Mouse (Mus musculus) CH12.LX (cell line): ENCODE results near the gene Pcbp4. TPM values are rescaled to one million over a fixed set of nuclear protein-coding genes. Genes with fewer than 3 reads are reported as not detected.

Experiments used
- DNase-seq: peaks from one replicate; pipeline ENCODE4 v3.0.0-alpha.2; 2013; ENCODE audit errors: extremely low read depth
- H3K27ac ChIP-seq: 2 replicates; pipeline ENCODE4 v1.5.1; 2012; ENCODE audit warnings: low read depth, mild to moderate bottlenecking, control low read depth, moderate library complexity; ENCODE audit not compliant: insufficient read depth
- H3K27me3 ChIP-seq: replicated peaks from 2 replicates; pipeline ENCODE3; 2012; ENCODE audit warnings: inconsistent platforms
- H3K36me3 ChIP-seq, 2 experiments: replicated peaks in 1 of 2; 2 replicates each; pipeline versions ENCODE3 to v1.6.1; 2012; ENCODE audit warnings: inconsistent platforms in 1 of 2, low read length in 1 of 2, mild to moderate bottlenecking in 1 of 2, mixed read lengths in 1 of 2, moderate library complexity in 1 of 2; ENCODE audit not compliant: control insufficient read depth in 1 of 2, insufficient read depth in 1 of 2
- H3K4me1 ChIP-seq, 2 experiments: 2 replicates each; pipeline ENCODE4 v1.6.1; 2012; ENCODE audit warnings: inconsistent platforms in 1 of 2, moderate library complexity in 1 of 2; ENCODE audit not compliant: insufficient read depth in 2 of 2, control insufficient read depth in 1 of 2
- H3K4me2 ChIP-seq: 2 replicates; pipeline ENCODE4 v1.6.1; 2012; ENCODE audit warnings: low read depth, mild to moderate bottlenecking, control low read depth; ENCODE audit not compliant: poor library complexity, insufficient read depth, severe bottlenecking
- H3K4me3 ChIP-seq, 3 experiments: fragments of 150-350 bp in 1 of 3; sonication (generic) in 1 of 3; replicated peaks in 1 of 3; 2 replicates each; pipeline versions ENCODE3 to v1.5.1; 2011 to 2012; ENCODE audit warnings: low read depth in 2 of 3, low read length in 2 of 3, mild to moderate bottlenecking in 2 of 3, moderate library complexity in 2 of 3, control low read depth in 1 of 3, improper control_type of control experiment in 1 of 3, inconsistent platforms in 1 of 3, mixed read lengths in 1 of 3; ENCODE audit not compliant: poor library complexity in 1 of 3
- H3K79me2 ChIP-seq: replicated peaks from 2 replicates; pipeline ENCODE4 v1.6.1; 2012; ENCODE audit warnings: mild to moderate bottlenecking, moderate library complexity; ENCODE audit not compliant: control insufficient read depth, poor library complexity, insufficient read depth, severe bottlenecking; ENCODE audit errors: extremely low read depth
- H3K9ac ChIP-seq: 2 replicates; pipeline ENCODE4 v1.6.1; 2012; ENCODE audit warnings: low read depth, mild to moderate bottlenecking, control low read depth, moderate library complexity; ENCODE audit not compliant: insufficient read depth
- H3K9me3 ChIP-seq: replicated peaks from 2 replicates; pipeline ENCODE3; 2012; ENCODE audit warnings: low read length, inconsistent platforms, mixed read lengths
- BHLHE40 ChIP-seq: IDR thresholded peaks from 2 replicates; pipeline ENCODE4 v1.6.1; 2011; ENCODE audit warnings: mild to moderate bottlenecking, low read depth, low read length, improper control_type of control experiment
- CHD1 ChIP-seq: IDR thresholded peaks from 2 replicates; pipeline ENCODE4 v1.6.1; 2012; ENCODE audit warnings: low read depth, low read length, improper control_type of control experiment, inconsistent platforms
- CHD2 ChIP-seq: IDR thresholded peaks from 2 replicates; pipeline ENCODE4 v1.6.1; 2011; ENCODE audit warnings: low read length, improper control_type of control experiment
- E2F4 ChIP-seq: IDR thresholded peaks from 2 replicates; pipeline ENCODE4 v1.6.1; 2011; ENCODE audit warnings: low read depth, low read length, improper control_type of control experiment; ENCODE audit not compliant: insufficient replicate concordance
- ELF1 ChIP-seq: IDR thresholded peaks from 2 replicates; pipeline ENCODE4 v1.6.1; 2014; ENCODE audit warnings: low read depth, mild to moderate bottlenecking, inconsistent platforms, low read length, improper control_type of control experiment
- HCFC1 ChIP-seq: IDR thresholded peaks from 2 replicates; pipeline ENCODE4 v1.6.1; 2012; ENCODE audit warnings: low read depth, mild to moderate bottlenecking, inconsistent platforms, low read length, improper control_type of control experiment
- JUN ChIP-seq: IDR thresholded peaks from 2 replicates; pipeline ENCODE4 v1.6.1; 2011; ENCODE audit warnings: low read depth, mild to moderate bottlenecking, low read length, improper control_type of control experiment, moderate library complexity; ENCODE audit not compliant: insufficient read depth
- KAT2A ChIP-seq: IDR thresholded peaks from 2 replicates; pipeline ENCODE4 v1.6.1; 2012; ENCODE audit warnings: low read length, improper control_type of control experiment, inconsistent platforms; ENCODE audit not compliant: insufficient replicate concordance
- MAFK ChIP-seq: IDR thresholded peaks from 2 replicates; pipeline ENCODE4 v1.6.1; 2011; ENCODE audit warnings: low read length, improper control_type of control experiment; ENCODE audit not compliant: insufficient replicate concordance
- MAX ChIP-seq: IDR thresholded peaks from 2 replicates; pipeline ENCODE4 v1.6.1; 2011; ENCODE audit warnings: low read length, improper control_type of control experiment
- MAZ ChIP-seq: IDR thresholded peaks from 2 replicates; pipeline ENCODE4 v1.6.1; 2012; ENCODE audit warnings: low read depth, mild to moderate bottlenecking, inconsistent platforms, low read length, improper control_type of control experiment, moderate library complexity
- MXI1 ChIP-seq: IDR thresholded peaks from 2 replicates; pipeline ENCODE4 v1.6.1; 2011; ENCODE audit warnings: mild to moderate bottlenecking, low read depth, low read length, improper control_type of control experiment
- NELFE ChIP-seq: IDR thresholded peaks from 2 replicates; pipeline ENCODE4 v1.6.1; 2011; ENCODE audit warnings: low read depth, low read length, improper control_type of control experiment
- NRF1 ChIP-seq: IDR thresholded peaks from 2 replicates; pipeline ENCODE4 v1.6.1; 2014; ENCODE audit warnings: low read depth, mild to moderate bottlenecking, inconsistent platforms, low read length, improper control_type of control experiment, moderate library complexity
- PAX5 ChIP-seq: IDR thresholded peaks from 2 replicates; pipeline ENCODE4 v1.6.1; 2012; ENCODE audit warnings: low read length, inconsistent platforms, mixed read lengths
- POLR2A ChIP-seq: IDR thresholded peaks from 2 replicates; pipeline ENCODE4 v1.6.1; 2011; ENCODE audit warnings: low read depth, mild to moderate bottlenecking, improper control_type of control experiment, low read length
- POLR2AphosphoS2 ChIP-seq: IDR thresholded peaks from 2 replicates; pipeline ENCODE4 v1.6.1; 2011; ENCODE audit warnings: low read depth, low read length, improper control_type of control experiment
- RCOR1 ChIP-seq: conservative IDR thresholded peaks from 2 replicates; pipeline ENCODE4 v1.6.1; 2012; ENCODE audit warnings: low read depth, mild to moderate bottlenecking, inconsistent platforms, low read length, improper control_type of control experiment
- SMC3 ChIP-seq: IDR thresholded peaks from 2 replicates; pipeline ENCODE4 v1.6.1; 2011; ENCODE audit warnings: low read depth, low read length, improper control_type of control experiment
- TCF12 ChIP-seq: IDR thresholded peaks from 2 replicates; pipeline ENCODE4 v1.6.1; 2014; ENCODE audit warnings: low read depth, mild to moderate bottlenecking, inconsistent platforms, low read length, improper control_type of control experiment
- UBTF ChIP-seq: IDR thresholded peaks from 2 replicates; pipeline ENCODE4 v1.6.1; 2012; ENCODE audit warnings: low read depth, mild to moderate bottlenecking, inconsistent platforms, low read length, improper control_type of control experiment, moderate library complexity
- USF1 ChIP-seq: IDR thresholded peaks from 2 replicates; pipeline ENCODE4 v1.6.1; 2014; ENCODE audit warnings: low read depth, mild to moderate bottlenecking, inconsistent platforms, low read length, improper control_type of control experiment
- USF2 ChIP-seq: conservative IDR thresholded peaks from 2 replicates; pipeline ENCODE4 v1.6.1; 2011; ENCODE audit warnings: low read depth, low read length, improper control_type of control experiment
- ZKSCAN1 ChIP-seq: IDR thresholded peaks from 2 replicates; pipeline ENCODE4 v1.6.1; 2012; ENCODE audit warnings: low read depth, inconsistent platforms, low read length, improper control_type of control experiment, borderline replicate concordance
- ZMIZ1 ChIP-seq: IDR thresholded peaks from 2 replicates; pipeline ENCODE4 v1.6.1; 2012; ENCODE audit warnings: low read depth, mild to moderate bottlenecking, inconsistent platforms, low read length, improper control_type of control experiment
- dilution Hi-C: fragments of 300-500 bp; cut with MboI; formaldehyde crosslinking; loops from 2 replicates; pipeline ENCODE4 v1.14.3; 2020; ENCODE audit warnings: low sequenced_read_pairs; ENCODE audit not compliant: extremely low pct_unique_long_range_greater_than_20kb, extremely low pct_ligation_motif_present
- in situ Hi-C: fragments of 300-500 bp; cut with MboI; formaldehyde crosslinking; loops from 3 replicates; pipeline ENCODE4 v1.14.3; 2019; ENCODE audit warnings: low sequenced_read_pairs, low pct_ligation_motif_present, low pct_unique_long_range_greater_than_20kb, mixed read lengths
- polyA plus RNA-seq: library from polyadenylated mRNA; unstranded; fragments of >175 nt; gene quantifications from 2 replicates; pipeline ENCODE4 v1.2.1, GENCODE M21; 2012; ENCODE audit warnings: low read depth; ENCODE audit not compliant: insufficient read length
- total RNA-seq, 2 experiments: library from RNA; depleted of rRNA; stranded (reverse); fragments of 300-350 nt in 1 of 2; fragments of >200 nt in 1 of 2; gene quantifications; 2 replicates each; pipeline ENCODE4 v1.2.3; 2012 to 2014

Pcbp4 gene
- total and polyA plus RNA-seq, 3 experiments: 44.0 to 54.2 (median 44.1) TPM

- Histone ChIP-seq H3K27me3 (no peaks in the 10 kb centered on the region), H3K4me3 (no peak overlapping the region), H3K9me3 (no peaks in the 10 kb centered on the region), H3K27ac (no peak overlapping the region), H3K79me2 (no peaks in the 10 kb centered on the region), H3K36me3 (peaks cover 2 to 39% of the 10 kb centered on the region in 2 experiments), H3K4me2 (no peak overlapping the region)
- in situ Hi-C loops: no loop called here
- DNase-seq: no peak
- TF ChIP-seq POLR2A (no peak), E2F4 (no peak), MAZ (no peak), USF2 (no peak), POLR2AphosphoS2 (no peak), USF1 (no peak), HCFC1 (no peak), CHD2 (no peak), MXI1 (no peak), SMC3 (no peak), MAX (no peak), CHD1 (no peak), ZMIZ1 (no peak), PAX5 (no peak), NRF1 (no peak)
- TF ChIP-seq, all 38 proteins: peak for 0
- Histone ChIP-seq H3K4me1 (peaks cover 0 to 36% of the 10 kb centered on the region in 2 experiments; a peak in 3 of 4 replicates), H3K9ac (no peak overlapping the region)
- dilution Hi-C loops: no loop called here
Observed at GRCm38 (mm10) chr9:106471892-106472291, 18.8 kb downstream of the Pcbp4 start.

GRCm38 (mm10) chr9:106472321-106472720 is 19.2 kb downstream of the Pcbp4 start:
- Histone ChIP-seq H3K27me3 (no peaks in the 10 kb centered on the region), H3K79me2 (peaks cover 2% of the 10 kb centered on the region), H3K4me2 (no peak overlapping the region), H3K36me3 (peaks cover 2 to 39% of the 10 kb centered on the region in 2 experiments), H3K9ac (no peak overlapping the region), H3K27ac (no peak overlapping the region), H3K9me3 (no peaks in the 10 kb centered on the region), H3K4me3 (no peak overlapping the region), H3K4me1 (peaks cover 0 to 36% of the 10 kb centered on the region in 2 experiments; a peak in 3 of 4 replicates)
- in situ Hi-C loops: no loop called here
- no peak for DNase-seq
- dilution Hi-C loops: no loop called here
- TF ChIP-seq JUN (no peak), BHLHE40 (no peak), MAX (no peak), POLR2AphosphoS2 (no peak), ZKSCAN1 (no peak), NELFE (no peak), HCFC1 (no peak), UBTF (no peak), USF2 (no peak), ZMIZ1 (no peak), CHD2 (no peak), RCOR1 (no peak), SMC3 (no peak), ELF1 (no peak), MAFK (no peak), E2F4 (no peak), USF1 (no peak), TCF12 (no peak), MAZ (no peak), KAT2A (no peak)
